Mouse (Mus musculus): ENCODE results near the gene Gipc3. TPM values are rescaled to one million over a fixed set of nuclear protein-coding genes. Genes with fewer than 3 reads are reported as not detected.
A peak's percentile ranks its signal among the peaks of the same experiment; 100 is the strongest.

Gene Gipc3
- polyA plus RNA-seq, 1 experiment from 2014 or later = 0.08 TPM

DNA sequence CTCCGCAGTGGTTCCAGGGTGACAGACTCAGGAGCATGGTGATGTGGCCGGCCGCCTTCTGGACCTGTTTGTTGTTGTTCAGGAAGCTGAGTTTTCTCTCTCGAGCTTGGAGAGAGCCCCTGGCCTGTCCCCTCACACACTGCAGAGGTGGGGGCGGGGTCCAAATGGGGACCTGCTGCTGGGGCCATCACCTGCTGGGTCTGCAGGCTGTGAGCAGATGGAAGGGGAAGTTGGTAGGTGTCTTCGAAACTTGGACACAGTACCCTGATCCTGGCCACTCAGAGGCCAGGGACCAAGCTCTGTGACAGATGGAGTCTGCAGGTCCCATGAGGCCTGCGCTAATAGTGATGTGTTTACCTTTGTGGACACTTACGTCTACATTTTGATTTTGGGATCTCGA lies 41.7 kb downstream of the Gipc3 start:
- H3K4me3 ChIP-seq (ENCODE audit: low read depth, low read length) = no peak overlapping the region
- H3K9me3 ChIP-seq (ENCODE audit: low read depth, low read length) = no peaks in the 10 kb centered on the region
- 71% methylated on average over 9 of the region's 9 CpGs for WGBS
- no peaks in the 10 kb centered on the region for H3K4me1 ChIP-seq (ENCODE audit: insufficient read depth)
- peaks cover 8% of the 10 kb centered on the region for H3K36me3 ChIP-seq (ENCODE audit: insufficient read depth)
- no peak overlapping the region for H3K4me2 ChIP-seq
- ATAC-seq (ENCODE audit: insufficient read depth) = no peak
- H3K27me3 ChIP-seq (ENCODE audit: insufficient read depth, low read length) = no peaks in the 10 kb centered on the region
- no peak overlapping the region for H3K9ac ChIP-seq
- H3K27ac ChIP-seq (ENCODE audit: low read depth) = no peak overlapping the region
- no peak for TF ChIP-seq CTCF (IDR thresholded peaks at IDR 0.05; ENCODE audit: low read depth)
- DNase-seq = no peak

DNA sequence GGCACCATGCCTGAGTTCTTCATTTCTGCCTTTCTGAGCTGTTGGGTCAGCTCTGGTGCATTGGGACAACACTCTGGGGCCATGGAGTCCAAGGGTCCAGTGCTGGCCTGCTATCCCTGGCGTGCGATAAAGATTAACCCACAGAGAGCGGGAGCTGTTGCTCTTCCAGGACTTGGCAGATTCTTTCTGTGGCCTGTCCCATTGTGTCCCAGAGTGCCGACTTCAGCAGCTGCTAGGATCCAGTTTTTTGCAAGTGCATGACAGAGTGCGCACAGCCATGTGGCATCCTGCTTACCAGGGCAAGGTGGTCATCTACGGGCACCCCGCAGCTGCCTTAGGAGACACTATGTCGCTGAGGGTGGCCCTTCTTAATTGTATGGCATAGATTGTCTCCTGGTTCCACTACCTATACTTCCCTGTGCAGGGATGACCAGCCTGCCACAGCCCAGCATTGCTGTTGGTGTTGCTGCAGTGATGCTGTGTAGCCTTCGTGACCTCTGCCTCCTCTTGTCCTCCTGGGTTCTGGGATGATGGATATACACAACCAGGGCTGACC lies 42.6 kb downstream of the Gipc3 start:
- H3K27me3 ChIP-seq (ENCODE audit: insufficient read depth, low read length) = no peaks in the 10 kb centered on the region
- H3K27ac ChIP-seq (ENCODE audit: low read depth) = no peak overlapping the region
- peaks cover 2% of the 10 kb centered on the region; the same call in 1 of the 2 replicates for H3K36me3 ChIP-seq (ENCODE audit: insufficient read depth)
- H3K4me1 ChIP-seq (ENCODE audit: insufficient read depth) = no peaks in the 10 kb centered on the region
- no peak for TF ChIP-seq CTCF (IDR thresholded peaks at IDR 0.05; ENCODE audit: low read depth)
- DNase-seq (no peak), ATAC-seq (ENCODE audit: insufficient read depth) (no peak)
- no peak overlapping the region for H3K4me2 ChIP-seq
- 75% methylated on average over 9 of the region's 9 CpGs for WGBS
- H3K4me3 ChIP-seq (ENCODE audit: low read depth, low read length) = no peak overlapping the region
- H3K9ac ChIP-seq = 0 out of 2 replicates have a peak overlapping the region, but pooled peaks have one; percentile 9
- H3K9me3 ChIP-seq (ENCODE audit: low read depth, low read length) = no peaks in the 10 kb centered on the region

DNA sequence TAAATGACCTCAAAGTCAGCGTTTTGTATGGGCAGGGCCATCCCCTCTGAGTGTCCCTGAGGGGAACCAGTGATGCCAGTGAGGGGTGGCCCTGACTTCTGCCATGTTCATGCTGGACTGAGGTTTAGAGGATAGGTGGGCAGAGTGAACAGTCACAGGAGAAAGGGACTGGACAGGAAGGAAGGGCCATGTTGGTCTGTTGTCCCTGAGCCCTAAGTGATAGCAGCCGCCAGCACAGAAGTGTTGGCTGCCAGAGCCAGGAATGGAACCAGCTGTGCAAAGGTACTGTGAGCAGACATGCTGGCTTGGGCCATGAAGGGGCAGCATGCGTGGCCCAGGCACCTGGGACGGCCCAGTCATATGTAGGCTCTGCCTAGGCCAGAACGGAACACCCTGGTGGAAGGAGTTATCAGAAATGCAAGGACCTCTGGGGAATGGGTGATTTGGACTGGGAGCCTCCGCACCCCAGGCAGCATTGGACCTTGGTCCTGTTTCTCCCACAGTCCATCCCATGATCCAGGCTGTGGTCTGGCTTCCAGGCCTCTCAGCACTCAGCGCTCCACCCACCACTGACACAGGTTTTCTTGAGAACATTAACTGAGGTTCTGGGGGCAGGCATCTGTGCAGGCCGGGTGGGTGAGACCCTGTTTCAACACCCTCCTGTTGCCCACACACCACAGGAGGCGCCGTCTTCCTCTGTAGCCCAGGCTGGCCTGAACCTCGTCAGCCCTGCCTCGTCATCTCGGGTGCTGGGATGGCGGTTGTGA lies 43.3 kb downstream of the Gipc3 start:
- H3K4me1 ChIP-seq (ENCODE audit: insufficient read depth) = no peaks in the 10 kb centered on the region
- ATAC-seq (ENCODE audit: insufficient read depth) (no peak), DNase-seq (no peak)
- peaks cover 5% of the 10 kb centered on the region; the same call in 1 of the 2 replicates for H3K36me3 ChIP-seq (ENCODE audit: insufficient read depth)
- 82% methylated on average over 14 of the region's 14 CpGs for WGBS
- H3K27ac ChIP-seq (ENCODE audit: low read depth) = no peak overlapping the region
- H3K9me3 ChIP-seq (ENCODE audit: low read depth, low read length) = no peaks in the 10 kb centered on the region
- TF ChIP-seq CTCF (IDR thresholded peaks at IDR 0.05; ENCODE audit: low read depth) = no peak
- H3K27me3 ChIP-seq (ENCODE audit: insufficient read depth, low read length) = no peaks in the 10 kb centered on the region
- no peak overlapping the region for H3K4me3 ChIP-seq (ENCODE audit: low read depth, low read length)
- H3K9ac ChIP-seq = no peak overlapping the region
- H3K4me2 ChIP-seq = no peak overlapping the region

DNA sequence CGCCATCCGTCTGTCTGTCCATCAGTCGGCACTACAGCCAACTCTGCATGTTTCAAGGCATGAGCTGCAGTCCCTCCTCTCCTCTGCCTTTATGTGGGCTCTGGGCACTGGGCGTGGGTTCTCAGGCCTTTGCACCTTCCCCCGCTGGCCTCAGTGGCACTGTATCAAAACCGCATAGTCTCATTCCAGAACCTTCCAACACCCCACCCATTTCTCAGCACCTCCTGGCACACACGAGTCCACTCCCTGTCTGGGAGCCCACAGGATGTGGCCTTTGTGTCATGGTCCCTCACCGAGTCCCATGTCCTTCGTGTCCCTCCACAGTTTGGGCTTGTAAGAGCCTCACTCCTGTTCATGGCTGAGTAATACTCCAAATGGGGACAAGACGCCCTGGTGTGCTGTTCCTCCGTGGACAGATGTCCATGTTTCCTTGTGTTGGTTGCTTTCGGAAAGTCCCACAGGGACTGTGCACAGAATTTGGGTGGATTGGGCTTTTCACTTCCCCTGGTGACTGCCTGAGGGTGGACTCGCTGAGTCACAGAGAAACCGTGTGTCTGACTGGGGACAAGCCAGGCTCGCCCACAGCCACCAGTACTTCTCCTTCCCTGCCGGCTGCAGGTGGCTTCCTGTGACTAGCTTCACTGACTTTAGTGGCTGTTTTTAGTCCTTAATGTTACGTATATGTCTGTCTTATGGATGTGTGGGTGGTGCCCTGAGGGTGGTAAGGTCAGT lies 44.5 kb downstream of the Gipc3 start:
- Histone ChIP-seq H3K9ac (no peak overlapping the region), H3K4me3 (ENCODE audit: low read depth, low read length) (no peak overlapping the region), H3K27me3 (ENCODE audit: insufficient read depth, low read length) (no peaks in the 10 kb centered on the region), H3K4me2 (no peak overlapping the region), H3K27ac (ENCODE audit: low read depth) (no peak overlapping the region; the same call in 1 of the 2 replicates), H3K36me3 (ENCODE audit: insufficient read depth) (peaks cover 5% of the 10 kb centered on the region; the same call in 1 of the 2 replicates), H3K9me3 (ENCODE audit: low read depth, low read length) (no peaks in the 10 kb centered on the region), H3K4me1 (ENCODE audit: insufficient read depth) (peaks cover 11% of the 10 kb centered on the region)
- 91% methylated on average over 17 of the region's 17 CpGs for WGBS
- TF ChIP-seq CTCF (IDR thresholded peaks at IDR 0.05; ENCODE audit: low read depth) = no peak
- DNase-seq (no peak), ATAC-seq (ENCODE audit: insufficient read depth) (no peak)

DNA sequence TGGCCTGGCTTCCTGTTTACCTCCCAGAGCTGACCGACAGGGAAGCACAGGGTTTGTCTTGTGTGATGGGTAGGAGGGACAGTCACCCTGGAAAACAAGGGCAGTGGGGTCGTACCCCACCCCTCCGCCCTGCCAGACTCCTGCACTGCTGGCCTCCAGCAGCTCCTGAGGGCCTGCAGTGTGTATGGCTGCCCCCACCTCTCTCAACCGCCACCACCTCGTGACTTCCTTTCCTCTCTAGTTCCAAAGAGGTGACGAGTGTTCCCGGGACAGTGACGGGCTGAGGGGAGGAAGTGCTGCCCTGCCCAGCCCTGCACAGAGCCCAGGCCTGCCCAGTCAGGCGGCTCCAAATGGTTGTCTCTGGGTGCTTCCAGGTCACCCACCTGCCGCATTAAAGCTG lies 45.2 kb downstream of the Gipc3 start:
- no peak for ATAC-seq (ENCODE audit: insufficient read depth)
- H3K4me2 ChIP-seq = peak overlapping the region; percentile 29; the same call in 1 of the 2 replicates

DNA sequence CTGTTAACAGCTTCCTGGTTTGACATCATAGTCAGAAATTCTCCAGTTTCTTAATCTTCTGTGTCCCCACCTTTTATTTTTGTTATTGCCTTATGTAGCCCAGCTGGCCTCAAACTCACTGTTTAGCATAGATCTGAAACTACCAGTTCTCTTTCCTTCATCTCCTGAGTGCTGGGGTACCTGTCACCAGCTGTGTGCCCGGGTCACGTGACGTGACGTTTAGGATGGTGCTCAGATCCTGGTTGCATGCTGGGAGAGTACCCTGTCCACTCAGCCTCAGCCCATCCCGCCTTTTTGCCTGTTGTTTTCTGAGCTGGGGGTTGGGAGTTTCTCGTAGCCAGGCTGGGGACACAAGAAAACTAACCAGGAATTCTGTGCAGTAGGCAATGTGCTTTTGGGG lies 45.8 kb downstream of the Gipc3 start:
- no peak for TF ChIP-seq CTCF (IDR thresholded peaks at IDR 0.05; ENCODE audit: low read depth)
- Histone ChIP-seq H3K27ac (ENCODE audit: low read depth) (0 out of 2 replicates have a peak overlapping the region, but pooled peaks have one; percentile 59), H3K27me3 (ENCODE audit: insufficient read depth, low read length) (no peaks in the 10 kb centered on the region), H3K4me1 (ENCODE audit: insufficient read depth) (peaks cover 12% of the 10 kb centered on the region), H3K9me3 (ENCODE audit: low read depth, low read length) (no peaks in the 10 kb centered on the region), H3K36me3 (ENCODE audit: insufficient read depth) (peaks cover 5% of the 10 kb centered on the region; the same call in 1 of the 2 replicates), H3K4me3 (ENCODE audit: low read depth, low read length) (no peak overlapping the region), H3K4me2 (no peak overlapping the region), H3K9ac (no peak overlapping the region)
- WGBS = 76% methylated on average over 6 of the region's 6 CpGs
- DNase-seq (no peak), ATAC-seq (ENCODE audit: insufficient read depth) (no peak)

More for the DNA sequence above, 45.2 kb downstream of the Gipc3 start:
- H3K36me3 ChIP-seq (ENCODE audit: insufficient read depth) = peaks cover 5% of the 10 kb centered on the region; the same call in 1 of the 2 replicates
- no peaks in the 10 kb centered on the region for H3K27me3 ChIP-seq (ENCODE audit: insufficient read depth, low read length)
- TF ChIP-seq CTCF (IDR thresholded peaks at IDR 0.05; ENCODE audit: low read depth) = no peak
- H3K27ac ChIP-seq (ENCODE audit: low read depth) = peak overlapping the region; percentile 59; the same call in 1 of the 2 replicates
- no peak overlapping the region for H3K9ac ChIP-seq
- no peaks in the 10 kb centered on the region for H3K9me3 ChIP-seq (ENCODE audit: low read depth, low read length)
- no peak overlapping the region for H3K4me3 ChIP-seq (ENCODE audit: low read depth, low read length)
- peak; percentile 46 for DNase-seq
- peaks cover 12% of the 10 kb centered on the region for H3K4me1 ChIP-seq (ENCODE audit: insufficient read depth)
- 41% methylated on average over 10 of the region's 10 CpGs for WGBS
